Mouse (Mus musculus): Measurements from ENCODE around the gene March10. TPM values are rescaled to one million over a fixed set of nuclear protein-coding genes. Genes with fewer than 3 reads are reported as not detected.

Gene March10
- polyA plus RNA-seq, 1 experiment from 2014 or later = not detected

- H3K79me2 ChIP-seq (ENCODE audit: inconsistent target) = no peaks in the 10 kb centered on the region
- H3K27ac ChIP-seq = no peak overlapping the region
- WGBS (ENCODE audit: missing documents) = 93% methylated on average over 7 of the region's 7 CpGs
- no peaks in the 10 kb centered on the region for H3K36me3 ChIP-seq (ENCODE audit: inconsistent target)
- H3K4me3 ChIP-seq (ENCODE audit: inconsistent target) = no peak overlapping the region
These were observed 4.9 kb downstream of the March10 start for GRCm38 (mm10) chr11:105451553-105452135.

- WGBS (ENCODE audit: missing documents) = 82% methylated on average over 12 of the region's 12 CpGs
- no peaks in the 10 kb centered on the region for H3K36me3 ChIP-seq (ENCODE audit: inconsistent target)
- no peak overlapping the region for H3K27ac ChIP-seq
- no peak overlapping the region for H3K4me3 ChIP-seq (ENCODE audit: inconsistent target)
- no peaks in the 10 kb centered on the region for H3K79me2 ChIP-seq (ENCODE audit: inconsistent target)
These were observed 6.8 kb downstream of the March10 start for GRCm38 (mm10) chr11:105449581-105450315.

- no peaks in the 10 kb centered on the region for H3K36me3 ChIP-seq (ENCODE audit: inconsistent target)
- H3K4me3 ChIP-seq (ENCODE audit: inconsistent target) = no peak overlapping the region
- WGBS (ENCODE audit: missing documents) = 41% methylated on average over 5 of the region's 6 CpGs
- H3K79me2 ChIP-seq (ENCODE audit: inconsistent target) = no peaks in the 10 kb centered on the region
- H3K27ac ChIP-seq = no peak overlapping the region
These were observed 8.9 kb downstream of the March10 start for GRCm38 (mm10) chr11:105447661-105448060.

- Histone ChIP-seq H3K36me3 (ENCODE audit: inconsistent target) (no peaks in the 10 kb centered on the region), H3K4me3 (ENCODE audit: inconsistent target) (no peak overlapping the region), H3K27ac (no peak overlapping the region), H3K79me2 (ENCODE audit: inconsistent target) (no peaks in the 10 kb centered on the region)
- 87% methylated on average over 5 of the region's 5 CpGs for WGBS (ENCODE audit: missing documents)
These were observed 10.3 kb downstream of the March10 start for GRCm38 (mm10) chr11:105446221-105446620.

GRCm38 (mm10) chr11:105445741-105446140 is 10.8 kb downstream of the March10 start:
- 90% methylated on average over 5 of the region's 5 CpGs for WGBS (ENCODE audit: missing documents)
- no peaks in the 10 kb centered on the region for H3K79me2 ChIP-seq (ENCODE audit: inconsistent target)
- no peaks in the 10 kb centered on the region for H3K36me3 ChIP-seq (ENCODE audit: inconsistent target)
- H3K4me3 ChIP-seq (ENCODE audit: inconsistent target) = no peak overlapping the region
- H3K27ac ChIP-seq = no peak overlapping the region

GRCm38 (mm10) chr11:105444929-105445328 is 11.6 kb downstream of the March10 start:
- Histone ChIP-seq H3K4me3 (ENCODE audit: inconsistent target) (no peak overlapping the region), H3K27ac (no peak overlapping the region), H3K79me2 (ENCODE audit: inconsistent target) (no peaks in the 10 kb centered on the region), H3K36me3 (ENCODE audit: inconsistent target) (no peaks in the 10 kb centered on the region)
- WGBS (ENCODE audit: missing documents) = 70% methylated on average over 6 of the region's 6 CpGs

GRCm38 (mm10) chr11:105443505-105443904 is 13.0 kb downstream of the March10 start:
- Histone ChIP-seq H3K4me3 (ENCODE audit: inconsistent target) (no peak overlapping the region), H3K27ac (no peak overlapping the region), H3K36me3 (ENCODE audit: inconsistent target) (no peaks in the 10 kb centered on the region), H3K79me2 (ENCODE audit: inconsistent target) (no peaks in the 10 kb centered on the region)
- 50% methylated on average over 3 of the region's 5 CpGs for WGBS (ENCODE audit: missing documents)

GRCm38 (mm10) chr11:105439796-105440195 is 16.7 kb downstream of the March10 start:
- Histone ChIP-seq H3K4me3 (ENCODE audit: inconsistent target) (no peak overlapping the region), H3K79me2 (ENCODE audit: inconsistent target) (no peaks in the 10 kb centered on the region), H3K27ac (no peak overlapping the region), H3K36me3 (ENCODE audit: inconsistent target) (no peaks in the 10 kb centered on the region)
- WGBS (ENCODE audit: missing documents) = 95% methylated on average over 7 of the region's 7 CpGs

GRCm38 (mm10) chr11:105438907-105439306 is 17.6 kb downstream of the March10 start:
- Histone ChIP-seq H3K4me3 (ENCODE audit: inconsistent target) (no peak overlapping the region), H3K36me3 (ENCODE audit: inconsistent target) (no peaks in the 10 kb centered on the region), H3K27ac (no peak overlapping the region), H3K79me2 (ENCODE audit: inconsistent target) (no peaks in the 10 kb centered on the region)
- WGBS (ENCODE audit: missing documents) = 70% methylated on average over 7 of the region's 7 CpGs

GRCm38 (mm10) chr11:105426441-105426840 is 30.1 kb downstream of the March10 start:
- H3K4me3 ChIP-seq (ENCODE audit: inconsistent target) = no peak overlapping the region
- H3K27ac ChIP-seq = no peak overlapping the region
- H3K79me2 ChIP-seq (ENCODE audit: inconsistent target) = no peaks in the 10 kb centered on the region
- H3K36me3 ChIP-seq (ENCODE audit: inconsistent target) = no peaks in the 10 kb centered on the region
- 92% methylated on average over 5 of the region's 5 CpGs for WGBS (ENCODE audit: missing documents)

GRCm38 (mm10) chr11:105424643-105425042 is 31.9 kb downstream of the March10 start:
- H3K27ac ChIP-seq = no peak overlapping the region
- no peaks in the 10 kb centered on the region for H3K79me2 ChIP-seq (ENCODE audit: inconsistent target)
- H3K4me3 ChIP-seq (ENCODE audit: inconsistent target) = no peak overlapping the region
- WGBS (ENCODE audit: missing documents) = 96% methylated on average over 4 of the region's 4 CpGs
- H3K36me3 ChIP-seq (ENCODE audit: inconsistent target) = no peaks in the 10 kb centered on the region

GRCm38 (mm10) chr11:105420671-105421450 is 35.7 kb downstream of the March10 start:
- no peaks in the 10 kb centered on the region for H3K79me2 ChIP-seq (ENCODE audit: inconsistent target)
- H3K4me3 ChIP-seq (ENCODE audit: inconsistent target) = peak overlapping the region; percentile 1; the same call in 1 of the 2 replicates
- H3K36me3 ChIP-seq (ENCODE audit: inconsistent target) = no peaks in the 10 kb centered on the region
- WGBS (ENCODE audit: missing documents) = 7% methylated on average over 7 of the region's 7 CpGs
- peak overlapping the region; percentile 76 for H3K27ac ChIP-seq

- WGBS (ENCODE audit: missing documents) = 62% methylated on average over 7 of the region's 7 CpGs
- no peaks in the 10 kb centered on the region for H3K36me3 ChIP-seq (ENCODE audit: inconsistent target)
- H3K79me2 ChIP-seq (ENCODE audit: inconsistent target) = no peaks in the 10 kb centered on the region
- peak overlapping the region; percentile 76 for H3K27ac ChIP-seq
- H3K4me3 ChIP-seq (ENCODE audit: inconsistent target) = no peak overlapping the region
These were observed 36.6 kb downstream of the March10 start for GRCm38 (mm10) chr11:105419946-105420345.

GRCm38 (mm10) chr11:105414009-105414408 is 42.5 kb downstream of the March10 start:
- H3K36me3 ChIP-seq (ENCODE audit: inconsistent target) = no peaks in the 10 kb centered on the region
- no peaks in the 10 kb centered on the region for H3K79me2 ChIP-seq (ENCODE audit: inconsistent target)
- WGBS (ENCODE audit: missing documents) = 0% methylated on average over 1 of the region's 1 CpGs
- no peak overlapping the region for H3K4me3 ChIP-seq (ENCODE audit: inconsistent target)
- H3K27ac ChIP-seq = no peak overlapping the region

GRCm38 (mm10) chr11:105409408-105409807 is 47.1 kb downstream of the March10 start:
- H3K4me3 ChIP-seq (ENCODE audit: inconsistent target) = no peak overlapping the region
- no peaks in the 10 kb centered on the region for H3K36me3 ChIP-seq (ENCODE audit: inconsistent target)
- H3K27ac ChIP-seq = no peak overlapping the region
- WGBS (ENCODE audit: missing documents) = 94% methylated on average over 11 of the region's 11 CpGs
- no peaks in the 10 kb centered on the region for H3K79me2 ChIP-seq (ENCODE audit: inconsistent target)

Measured in macrophage (primary cell).